Mouse (Mus musculus) MEL-GATA-1-ER (cell line): Measurements from ENCODE around the gene Kirrel3.

Experiments used
- DNase-seq: peaks from one replicate; pipeline ENCODE4 v3.0.0-alpha.2; 2012; ENCODE audit warnings: low read depth; ENCODE audit errors: extremely low read depth

Kirrel3 gene

DNA sequence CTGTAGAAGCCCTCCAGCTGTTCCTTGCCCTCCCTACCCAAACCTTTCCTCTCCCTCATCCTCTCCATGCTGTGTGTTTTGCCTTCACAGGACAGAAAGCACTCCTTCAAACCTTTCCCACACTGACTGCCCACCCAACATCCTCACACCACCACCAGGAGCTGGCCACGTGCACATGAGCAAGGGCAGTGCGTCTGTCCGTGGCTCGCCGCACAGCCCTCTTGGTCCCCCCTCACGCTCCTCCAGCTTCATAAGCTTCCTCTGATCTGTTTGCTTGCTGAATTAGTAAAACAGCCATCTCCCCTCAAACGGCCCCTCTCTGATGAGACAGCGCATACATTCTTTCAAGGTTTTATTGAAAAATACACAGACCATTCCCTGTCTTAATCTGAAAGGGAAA lies 492.0 kb downstream of the Kirrel3 start:
- no peak for DNase-seq

DNA sequence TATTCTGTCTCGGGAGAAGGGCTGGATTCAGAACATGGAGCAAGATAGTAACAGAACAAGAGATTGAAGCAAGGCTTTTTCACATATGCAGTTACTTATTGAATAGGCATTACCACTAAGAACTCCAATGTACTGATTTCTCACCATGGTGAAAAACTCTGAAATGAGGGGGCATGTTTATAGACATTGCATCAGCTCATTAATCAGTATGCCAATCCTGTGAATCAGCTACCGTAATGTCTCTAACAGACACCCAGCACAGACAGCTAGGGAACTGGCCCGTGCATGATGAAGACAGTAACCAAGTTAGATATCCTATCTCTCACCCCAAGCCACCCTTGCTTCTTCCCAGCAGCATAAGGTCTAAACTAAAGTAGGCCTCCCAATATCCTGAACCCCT lies 492.5 kb downstream of the Kirrel3 start:
- no peak for DNase-seq

DNA sequence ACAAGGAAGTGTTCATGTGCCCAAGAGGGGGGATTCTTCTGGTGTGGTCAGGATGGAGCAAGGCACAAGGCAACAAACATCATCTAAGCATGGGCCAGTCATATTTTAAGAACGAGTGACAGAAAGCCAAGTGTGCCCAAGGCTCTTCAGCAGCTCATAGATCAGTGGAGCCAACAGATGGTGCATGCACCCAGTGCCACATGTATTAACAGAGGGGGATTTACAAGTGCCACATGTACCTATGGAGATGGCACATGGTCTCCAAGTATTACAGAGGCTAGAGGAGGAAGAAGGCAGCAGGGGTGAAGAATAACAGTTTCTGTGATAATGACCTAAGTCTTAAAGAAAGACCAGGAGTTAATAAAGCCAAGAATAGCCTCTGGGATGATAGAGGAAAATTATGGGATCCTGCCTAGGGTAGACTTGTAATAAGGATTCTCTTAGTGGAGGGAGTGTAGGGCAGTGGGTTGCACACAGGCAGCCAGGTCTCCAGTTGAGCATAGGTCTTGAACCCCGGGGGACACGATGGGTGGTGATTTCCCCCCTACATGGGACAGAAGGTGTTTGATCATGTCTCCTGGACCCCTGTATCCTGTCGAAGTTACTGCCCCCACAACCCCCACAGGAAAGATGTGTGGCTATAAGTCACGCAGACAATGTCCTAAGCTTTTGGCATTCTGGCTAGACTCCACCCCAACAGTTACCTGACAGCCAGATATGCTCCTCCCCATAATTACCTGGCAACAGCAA lies 495.0 kb downstream of the Kirrel3 start:
- DNase-seq, result no peak

DNA sequence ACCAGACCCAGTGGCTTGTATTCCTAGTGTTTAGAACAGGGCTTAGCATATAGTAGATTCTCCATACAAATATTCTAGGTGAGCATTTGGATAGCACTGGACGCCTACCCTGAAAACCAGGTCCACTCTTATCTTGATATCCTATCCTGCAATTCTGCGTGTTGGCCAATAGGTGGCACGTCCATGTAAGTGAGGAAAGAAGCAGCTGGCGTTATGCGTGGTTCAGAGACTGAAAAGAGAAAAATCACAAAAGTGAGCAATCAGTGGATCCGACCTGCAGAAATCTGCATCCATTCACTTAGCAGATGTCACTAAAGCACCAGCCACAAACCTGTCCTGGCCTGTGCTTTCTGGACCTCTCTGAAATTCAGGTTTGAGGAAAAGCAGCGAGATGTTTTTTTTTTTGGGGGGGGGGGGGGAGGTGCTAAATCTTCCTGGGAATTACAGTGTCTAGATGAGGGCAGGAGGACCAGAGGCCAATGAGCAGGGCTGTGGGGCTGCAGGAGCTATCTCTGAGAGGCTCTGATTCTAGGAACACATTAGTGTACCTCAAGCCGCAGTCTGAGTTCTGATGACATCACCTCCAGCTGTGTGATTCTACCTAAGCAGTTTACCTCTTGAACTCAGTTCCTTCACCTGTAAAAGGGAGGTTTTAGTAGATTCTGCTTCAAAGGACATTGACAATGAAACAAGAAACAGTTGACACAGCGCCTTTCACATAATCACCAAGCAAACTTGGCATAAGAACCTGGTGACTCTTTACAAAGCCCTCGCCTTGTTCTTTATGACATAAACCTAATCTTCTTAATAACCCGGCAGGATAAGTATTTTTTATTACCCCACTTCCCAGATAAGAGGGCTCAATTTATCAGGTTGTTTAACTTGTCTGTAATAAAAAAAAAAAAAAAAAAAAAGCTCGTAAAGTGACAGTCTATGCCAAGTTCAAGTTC lies 498.1 kb downstream of the Kirrel3 start:
- peak; percentile 20 for DNase-seq

DNA sequence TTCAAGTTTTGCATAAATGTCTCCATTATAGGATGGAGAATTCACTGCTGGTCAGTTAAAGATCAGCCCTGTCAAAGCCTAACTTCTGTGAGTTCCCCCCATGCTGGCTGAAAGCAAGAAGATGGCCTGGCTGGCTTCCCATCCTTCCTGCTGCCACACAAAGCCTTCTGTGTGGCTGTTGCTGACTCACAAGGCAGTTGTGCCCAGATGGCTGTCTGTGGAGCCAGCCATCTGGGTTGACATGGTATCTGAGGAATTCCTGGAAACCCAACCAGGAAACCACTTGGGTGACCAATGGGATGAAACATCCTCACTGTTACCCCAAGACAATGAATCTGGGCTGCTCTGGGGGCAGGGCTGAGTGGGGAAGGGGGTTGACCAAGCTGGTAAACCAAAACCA lies 500.5 kb downstream of the Kirrel3 start:
- DNase-seq, result no peak

DNA sequence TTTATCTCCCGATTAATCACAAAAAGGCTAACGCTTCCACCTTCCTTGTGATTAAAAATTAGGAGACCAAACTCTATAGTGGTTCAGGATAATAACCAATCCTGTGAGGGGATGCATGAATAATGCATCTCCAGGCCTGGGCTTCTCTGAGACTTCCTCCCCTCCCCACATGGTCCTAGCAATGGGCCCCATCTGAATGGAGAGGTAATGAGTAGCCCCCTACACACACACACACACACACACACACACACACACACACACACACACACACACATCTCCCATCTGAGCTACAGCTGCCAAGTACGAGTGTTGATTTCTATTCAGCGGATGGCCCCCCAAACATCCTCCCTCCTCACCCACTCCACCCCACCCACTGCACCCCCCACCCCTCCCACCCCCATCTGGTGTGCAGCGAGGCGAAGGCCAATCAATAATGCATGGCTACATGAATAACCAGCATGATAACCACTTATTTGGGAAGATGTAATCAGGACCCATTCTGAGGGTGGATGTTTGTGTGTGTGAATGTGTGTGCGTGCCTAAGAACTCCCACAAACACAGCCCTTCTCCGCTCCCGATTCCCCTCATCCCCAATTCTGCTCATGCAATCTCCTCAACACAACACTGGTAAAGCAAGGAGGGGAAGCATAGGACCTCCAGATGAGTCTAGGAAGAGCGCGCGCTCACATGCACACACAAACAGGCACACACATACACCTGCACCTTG lies 501.9 kb downstream of the Kirrel3 start:
- no peak for DNase-seq

DNA sequence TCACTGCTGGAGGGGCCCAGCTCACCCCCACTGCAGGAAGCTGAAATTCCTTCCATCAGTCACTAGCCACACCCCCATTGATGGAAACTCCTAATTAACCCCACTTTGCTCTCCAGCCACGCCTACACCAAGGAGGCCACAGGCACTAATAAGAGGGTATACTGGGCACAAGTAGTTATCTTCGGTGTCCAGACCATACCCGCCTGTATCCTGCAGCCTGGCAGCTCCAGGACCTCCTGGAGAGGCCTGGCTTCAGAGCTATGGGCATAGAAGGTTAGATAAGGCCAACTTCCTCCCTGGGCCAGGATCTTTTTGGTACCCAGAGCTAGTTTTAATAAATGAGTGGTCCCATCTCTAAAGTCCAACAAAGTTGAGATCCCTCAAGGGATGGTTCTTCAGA lies 503.0 kb downstream of the Kirrel3 start:
- no peak for DNase-seq

DNA sequence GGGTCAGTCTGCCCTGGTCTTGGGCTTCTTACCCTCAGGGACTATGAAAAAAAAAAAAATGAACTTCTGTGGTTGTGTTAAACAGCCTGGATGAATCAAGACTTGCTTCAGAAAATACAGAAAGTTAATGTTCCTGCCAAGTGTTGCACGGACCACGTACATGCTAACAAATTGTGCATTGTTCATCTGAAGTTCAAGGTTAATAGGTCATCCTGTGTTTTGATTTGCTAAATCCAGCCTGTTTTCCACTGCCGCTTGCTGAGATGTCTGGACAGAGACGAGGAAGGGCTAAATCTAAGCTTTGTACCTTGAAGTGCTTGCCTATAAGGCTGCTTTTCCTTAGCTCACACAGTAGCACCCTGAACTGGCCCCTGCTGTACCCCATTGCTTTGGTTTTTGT lies 506.5 kb downstream of the Kirrel3 start:
- DNase-seq, result no peak

DNA sequence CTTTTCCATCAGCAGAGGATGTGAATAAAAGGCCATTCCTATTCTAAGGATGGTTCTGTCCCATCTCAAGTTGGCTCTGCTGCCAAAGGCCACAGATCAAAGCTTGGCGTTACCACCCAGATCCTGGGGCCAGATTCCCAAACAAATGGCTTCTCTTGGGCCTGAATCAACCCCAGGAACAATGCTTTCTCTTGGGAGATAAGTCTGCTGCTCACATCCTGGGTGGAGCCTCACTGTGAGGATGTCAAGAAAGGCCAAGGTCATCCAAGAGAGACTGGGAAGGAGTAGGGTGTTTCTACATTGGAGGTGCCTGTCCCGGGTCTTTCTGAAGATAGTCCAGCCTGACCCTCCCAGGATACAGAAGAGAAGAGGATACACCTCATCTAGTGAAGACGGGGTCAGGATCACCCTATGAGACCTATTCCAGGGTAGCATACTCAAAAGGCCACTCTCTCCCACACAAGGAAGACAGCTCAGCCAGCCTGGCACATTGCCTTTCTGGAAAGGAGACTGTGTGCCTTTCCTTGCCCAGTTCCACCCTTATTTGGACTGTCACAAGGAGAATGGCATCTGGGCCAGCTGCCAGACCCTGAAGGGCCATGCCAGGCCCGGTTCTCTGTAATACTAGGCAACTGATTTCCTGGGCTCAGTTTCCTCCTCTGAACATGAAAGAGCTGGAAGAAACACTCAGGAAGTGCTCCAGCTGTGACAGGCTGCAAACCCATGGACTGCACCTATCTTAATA lies 507.9 kb downstream of the Kirrel3 start:
- no peak for DNase-seq

DNA sequence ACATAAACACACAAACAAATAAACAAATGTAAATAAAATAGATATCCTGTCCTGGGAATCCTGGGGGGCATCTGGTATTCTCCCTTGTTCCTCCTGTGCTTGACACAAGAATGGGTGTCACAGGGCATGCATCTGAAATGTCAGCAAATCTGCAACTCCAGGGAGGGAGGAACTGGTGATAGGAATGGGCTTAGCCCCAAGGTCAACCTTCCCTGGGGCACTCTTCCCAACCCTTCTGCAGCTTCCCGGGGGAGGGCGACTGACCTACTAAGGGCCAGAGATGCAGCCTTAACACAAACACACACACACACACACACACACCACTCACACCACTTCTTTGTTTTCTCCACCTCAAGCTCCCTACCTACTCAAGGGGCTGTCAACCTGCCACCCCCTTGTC lies 509.4 kb downstream of the Kirrel3 start:
- no peak for DNase-seq

DNA sequence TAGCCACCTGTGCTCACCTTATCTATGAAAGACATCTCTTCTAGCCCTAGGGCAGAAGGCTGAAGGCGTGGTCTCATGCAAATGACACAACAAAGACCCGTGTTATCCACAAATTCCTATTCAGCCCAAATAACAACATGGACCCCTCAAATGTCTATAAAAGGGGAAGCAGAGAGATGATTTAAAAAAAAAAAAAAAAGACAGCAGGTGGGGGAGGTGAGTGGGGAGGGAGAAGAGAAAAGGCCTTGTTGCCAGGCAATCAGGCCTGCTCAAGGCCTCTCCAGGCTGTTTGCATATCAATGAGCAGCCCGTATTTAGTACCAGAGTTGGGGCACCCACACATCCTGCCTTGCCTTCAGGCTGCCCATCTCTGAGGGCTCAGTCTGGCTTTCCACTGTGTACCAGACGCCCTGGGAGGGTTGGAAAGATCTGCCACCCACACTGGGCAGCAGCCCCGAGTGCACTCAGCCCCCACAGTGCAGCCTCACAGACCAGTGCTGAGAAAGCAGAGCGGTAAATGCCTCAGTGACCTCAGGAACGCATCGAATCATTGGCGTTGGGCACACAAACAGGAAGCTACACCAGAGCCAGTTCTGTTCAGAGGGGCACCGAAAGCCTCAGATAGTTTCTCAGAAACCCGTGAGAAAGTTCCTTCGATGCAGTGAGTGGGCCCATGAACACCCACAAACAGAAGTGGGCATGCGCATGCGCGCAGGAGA lies 510.1 kb downstream of the Kirrel3 start:
- DNase-seq, result no peak

DNA sequence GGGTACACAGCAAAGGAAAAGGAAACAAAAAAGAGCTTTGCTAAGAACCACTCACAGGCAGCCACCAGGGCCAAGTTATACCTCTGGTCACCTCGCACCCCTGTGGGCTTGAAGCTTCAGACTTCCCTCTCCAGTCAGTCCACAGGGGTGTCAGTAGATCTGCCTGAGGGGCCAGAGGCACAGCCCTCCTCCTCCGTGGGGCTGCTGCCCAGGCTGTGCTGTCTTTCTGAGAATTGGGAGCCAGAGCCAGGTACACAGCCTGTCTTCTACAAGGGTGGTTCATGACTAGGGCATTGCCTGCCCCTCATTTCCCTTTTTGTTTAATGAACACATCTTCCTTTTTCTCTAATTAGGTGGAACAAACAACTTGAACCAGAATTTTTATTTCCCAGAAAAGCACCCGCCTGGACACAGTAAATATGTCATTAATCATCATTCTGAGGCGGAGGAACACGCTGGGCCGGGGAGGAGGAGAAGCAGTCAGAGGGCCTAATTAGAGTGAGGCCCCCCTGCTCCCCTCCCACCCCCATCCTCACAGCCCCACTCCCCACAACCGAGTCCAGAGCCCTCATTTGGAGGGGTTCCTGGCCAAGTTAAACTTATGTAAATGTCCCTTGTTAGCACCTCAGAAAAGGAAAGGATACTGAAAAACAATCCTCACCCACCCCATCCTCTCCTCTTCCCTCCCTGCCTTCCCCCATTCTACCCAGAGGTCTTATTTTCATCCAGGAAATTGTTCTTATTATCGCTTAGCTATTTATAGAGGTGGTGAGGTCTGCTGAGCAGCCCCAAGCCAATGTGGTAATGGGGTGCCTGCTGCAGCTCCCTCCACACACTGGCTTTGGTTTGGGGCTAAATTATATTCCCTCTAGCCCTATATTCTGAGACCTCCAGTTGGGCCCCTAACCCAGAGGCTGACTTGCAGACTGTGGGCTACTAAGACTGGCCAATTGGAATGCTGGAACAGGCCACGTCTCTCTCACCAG lies 512.5 kb downstream of the Kirrel3 start:
- no peak for DNase-seq

DNA sequence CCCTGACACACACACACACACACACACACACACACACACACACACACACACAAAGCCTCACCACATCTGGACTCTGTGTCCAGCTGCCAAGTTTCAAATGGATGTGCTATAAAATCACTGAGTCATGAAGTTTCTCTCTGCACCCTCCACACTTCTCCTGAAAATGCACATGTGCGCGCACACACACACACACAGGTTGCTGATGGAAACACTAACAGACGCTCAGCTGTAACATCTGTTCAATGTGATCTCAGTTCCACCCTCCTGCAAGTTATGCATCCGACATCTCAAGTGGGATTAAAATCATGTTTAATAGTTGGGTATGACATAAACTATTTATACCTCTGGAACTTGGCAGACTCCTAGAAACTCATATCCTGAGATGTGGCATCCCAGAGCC lies 518.4 kb downstream of the Kirrel3 start:
- DNase-seq, result no peak

DNA sequence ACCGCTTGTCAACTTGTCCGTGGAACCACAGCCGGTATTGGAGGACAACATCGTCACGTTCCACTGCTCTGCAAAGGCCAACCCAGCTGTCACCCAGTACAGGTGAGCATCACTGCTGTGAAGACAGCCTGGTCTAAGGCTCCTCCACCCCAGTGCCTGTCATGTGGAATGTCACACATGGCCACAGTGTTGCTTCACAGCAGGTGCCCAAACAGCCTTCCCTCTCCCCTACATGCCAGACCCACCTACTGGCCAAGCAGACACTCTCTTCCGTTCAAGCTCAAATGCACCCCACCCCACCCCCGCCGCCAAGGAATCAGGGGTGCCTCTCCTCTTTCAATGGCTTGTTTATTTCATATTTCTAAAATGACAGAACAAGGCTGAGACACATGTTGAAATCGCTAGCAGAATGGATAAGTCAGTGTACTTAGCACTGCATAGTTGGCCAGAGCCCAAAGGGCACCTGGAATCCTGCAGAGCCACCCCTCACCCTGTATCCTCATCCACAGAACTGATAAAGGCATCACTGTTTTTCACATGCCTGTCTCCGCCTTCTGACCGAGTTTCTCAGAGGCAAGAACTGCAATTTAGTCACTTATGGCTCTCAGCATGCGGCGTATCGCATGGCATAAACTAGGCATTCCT lies 522.1 kb downstream of the Kirrel3 start:
- DNase-seq, result no peak

DNA sequence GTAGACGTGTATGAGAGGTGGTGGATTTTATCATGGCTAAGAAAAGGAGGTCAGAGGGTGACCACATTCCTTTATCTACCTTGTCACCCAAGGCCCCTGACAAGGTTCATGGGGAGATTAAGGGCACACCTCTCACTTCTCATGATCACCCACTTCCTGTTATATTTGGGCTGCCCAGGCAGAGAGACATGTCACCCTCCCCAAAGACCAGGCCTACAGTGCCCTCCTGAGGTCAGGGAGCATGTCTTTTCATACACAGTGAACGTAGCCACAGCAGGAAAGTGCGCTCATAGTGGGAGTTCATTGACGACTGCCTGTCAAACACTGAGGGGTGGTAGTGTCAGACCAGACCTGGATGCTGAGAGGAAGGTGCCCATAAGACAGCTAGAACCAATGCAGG lies 531.1 kb downstream of the Kirrel3 start:
- DNase-seq, result no peak

DNA sequence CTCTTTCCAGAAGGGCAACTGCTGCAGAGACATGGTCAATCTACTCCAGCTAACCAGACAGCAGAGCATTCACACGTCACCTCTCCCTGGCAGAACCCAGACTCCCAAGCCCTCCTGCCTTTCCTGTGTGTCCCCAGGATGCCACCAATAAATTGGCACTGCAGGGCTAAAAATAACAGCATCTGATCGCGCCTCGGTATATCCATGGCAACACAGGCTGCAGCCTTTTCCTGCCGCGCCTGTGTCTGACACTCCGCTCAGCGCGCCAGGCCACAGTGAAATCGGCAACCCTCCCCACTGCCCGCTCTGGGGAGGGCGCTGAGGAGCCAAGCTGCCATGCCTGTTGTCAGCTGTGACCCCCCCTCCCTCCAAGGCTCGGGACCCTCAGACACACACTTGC lies 531.9 kb downstream of the Kirrel3 start:
- DNase-seq, result no peak

DNA sequence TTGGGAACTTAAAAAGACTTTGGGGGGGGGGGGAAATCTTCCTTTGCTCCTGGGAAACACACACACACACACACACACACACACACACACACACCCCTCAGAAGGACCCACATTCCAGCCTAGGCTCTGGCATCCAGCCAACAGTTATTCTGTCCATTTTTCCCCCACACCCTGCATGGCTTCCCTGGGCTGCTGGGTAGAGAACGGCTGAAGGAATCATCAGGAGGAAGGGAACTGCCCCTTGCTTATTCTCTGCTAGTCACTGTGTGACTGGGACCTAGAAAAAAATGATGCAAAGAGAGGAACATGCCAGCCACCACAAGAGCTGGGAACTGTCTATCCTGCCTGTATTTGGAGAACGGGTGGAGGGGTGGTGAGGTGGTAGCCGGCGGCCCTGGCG lies 532.4 kb downstream of the Kirrel3 start:
- no peak for DNase-seq

DNA sequence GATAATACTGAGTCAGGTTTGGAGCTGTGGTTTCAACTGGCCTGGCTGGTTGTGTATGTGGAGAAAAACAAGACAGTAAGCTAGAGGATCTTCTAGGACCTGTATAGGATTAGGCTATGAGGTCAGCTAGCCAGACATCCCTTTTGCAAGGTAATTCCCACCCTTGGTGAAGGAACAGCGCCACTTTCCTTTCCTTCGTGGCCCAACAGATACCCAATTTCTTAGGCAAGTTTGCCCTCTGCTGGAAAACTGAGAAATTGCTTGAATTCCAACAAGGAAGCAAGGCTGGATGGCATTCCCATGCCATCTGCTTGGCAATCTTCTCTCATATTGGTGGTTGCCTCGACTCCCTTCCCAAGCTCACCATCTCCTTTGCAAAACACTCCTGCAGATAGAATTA lies 533.7 kb downstream of the Kirrel3 start:
- no peak for DNase-seq
